Mouse (Mus musculus): ENCODE data around the gene Nbea. TPM values are rescaled to one million over a fixed set of nuclear protein-coding genes. Genes with fewer than 3 reads are reported as not detected.
A peak's percentile ranks its signal among the peaks of the same experiment; 100 is the strongest.

Gene Nbea
- polyA plus RNA-seq, 1 experiment: 7.7 TPM

DNA sequence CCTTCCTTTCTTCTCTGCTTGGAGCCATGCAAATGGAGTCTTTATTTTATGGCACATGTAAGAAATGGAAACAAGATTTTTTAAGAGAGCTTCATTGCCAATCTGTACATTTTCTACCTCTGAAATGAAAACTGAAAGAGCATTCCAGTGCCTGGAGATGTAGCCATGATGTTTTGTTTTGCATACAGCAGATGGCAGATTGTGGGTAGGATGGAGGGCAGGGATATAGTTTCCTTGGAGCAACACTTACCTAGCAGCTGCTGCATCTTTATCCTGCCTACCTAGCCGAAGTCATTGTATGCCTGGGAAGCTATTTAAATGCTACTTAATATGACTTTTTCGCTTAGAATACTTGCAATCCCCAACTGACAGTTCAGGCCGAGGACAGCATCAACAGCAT is 518.8 kb downstream of the Nbea start:
- no peaks in the 10 kb centered on the region for H3K36me3 ChIP-seq (ENCODE audit: control insufficient read depth, insufficient read depth, low read length)
- H3K27me3 ChIP-seq (replicated peaks; ENCODE audit: control insufficient read depth, insufficient read depth, low read length): no peaks in the 10 kb centered on the region
- H3K27ac ChIP-seq (ENCODE audit: insufficient read depth, low read depth, low read length): no peak overlapping the region
- no peak for TF ChIP-seq POLR2A (IDR thresholded peaks at IDR 0.05; ENCODE audit: low read depth, low read length)
- TF ChIP-seq CTCF (conservative IDR thresholded peaks at IDR 0.05; ENCODE audit: insufficient read depth, insufficient read length, low read depth, low read length): no peak
- no peak overlapping the region for H3K4me3 ChIP-seq (ENCODE audit: insufficient read depth, low read depth, low read length)
- no peak for DNase-seq
- 87% methylated on average over 3 of the region's 3 CpGs for WGBS
- H3K4me1 ChIP-seq (ENCODE audit: control insufficient read depth, insufficient read depth, low read length): no peaks in the 10 kb centered on the region

DNA sequence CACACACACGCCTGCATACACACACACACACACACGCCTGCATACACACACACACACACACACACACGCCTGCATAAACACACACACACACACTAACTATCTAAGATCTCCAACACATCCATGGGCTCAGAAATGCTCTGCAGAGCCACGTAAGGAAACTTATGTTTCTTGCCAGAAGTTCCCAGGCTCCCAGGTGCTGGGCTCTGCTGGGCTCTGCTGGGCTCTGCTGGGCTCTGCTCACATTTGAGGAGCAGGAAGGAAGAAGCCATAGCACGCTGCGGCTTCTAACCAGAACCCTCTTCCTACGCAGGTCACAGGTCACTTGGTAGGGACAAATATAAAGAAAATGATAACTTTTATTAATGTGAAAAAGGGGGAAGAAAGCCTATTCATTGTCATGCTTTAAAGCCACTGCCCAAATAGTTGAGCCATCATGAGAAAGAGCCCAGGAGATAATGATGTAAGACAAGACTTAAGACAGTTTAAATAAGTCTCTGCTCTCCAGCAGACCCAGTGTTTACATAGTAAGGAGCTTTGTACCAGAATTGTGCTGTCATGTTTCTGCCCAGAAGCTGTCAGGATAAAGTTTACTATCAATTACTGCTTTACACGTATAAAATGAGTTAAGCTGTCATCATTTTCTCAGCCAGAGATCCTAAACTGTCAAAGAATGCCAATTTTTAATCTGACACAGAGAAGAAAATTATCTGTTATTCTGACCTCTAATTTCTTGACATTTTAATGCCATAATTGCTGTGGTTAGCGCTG is 521.6 kb downstream of the Nbea start:
- no peak for DNase-seq
- no peaks in the 10 kb centered on the region for H3K4me1 ChIP-seq (ENCODE audit: control insufficient read depth, insufficient read depth, low read length)
- no peak overlapping the region for H3K27ac ChIP-seq (ENCODE audit: insufficient read depth, low read depth, low read length)
- TF ChIP-seq POLR2A (IDR thresholded peaks at IDR 0.05; ENCODE audit: low read depth, low read length): no peak
- TF ChIP-seq CTCF (conservative IDR thresholded peaks at IDR 0.05; ENCODE audit: insufficient read depth, insufficient read length, low read depth, low read length): no peak
- no peak overlapping the region for H3K4me3 ChIP-seq (ENCODE audit: insufficient read depth, low read depth, low read length)
- no peaks in the 10 kb centered on the region for H3K36me3 ChIP-seq (ENCODE audit: control insufficient read depth, insufficient read depth, low read length)
- 63% methylated on average over 7 of the region's 9 CpGs for WGBS
- no peaks in the 10 kb centered on the region for H3K27me3 ChIP-seq (replicated peaks; ENCODE audit: control insufficient read depth, insufficient read depth, low read length)

DNA sequence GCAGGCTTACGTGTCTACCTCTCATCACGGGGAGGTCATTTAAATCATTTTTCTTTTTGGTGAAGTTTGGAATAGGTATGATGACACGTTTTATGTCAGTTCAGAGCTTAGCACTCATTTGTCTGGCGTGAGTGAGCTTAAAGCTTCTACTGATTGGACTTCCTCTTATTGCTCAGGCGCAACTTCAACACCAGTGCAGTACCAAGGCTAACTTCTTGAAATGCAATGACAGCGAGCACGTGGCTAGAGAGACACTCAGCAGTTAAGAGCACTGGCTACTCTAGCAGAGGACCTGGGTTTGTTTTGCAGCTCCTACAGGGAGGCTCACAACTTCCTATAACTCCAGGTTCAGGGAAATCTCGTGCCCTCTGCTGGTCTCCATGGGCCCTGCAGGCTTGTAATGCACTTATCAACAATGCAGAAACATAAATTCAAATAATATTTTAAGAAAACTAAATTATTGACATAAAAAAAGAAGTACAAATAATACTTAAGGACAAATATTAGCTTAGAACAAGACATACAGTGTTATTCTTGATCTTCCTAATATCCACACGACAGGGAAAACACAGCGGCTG is 523.2 kb downstream of the Nbea start:
- H3K27me3 ChIP-seq (replicated peaks; ENCODE audit: control insufficient read depth, insufficient read depth, low read length): no peaks in the 10 kb centered on the region
- DNase-seq: no peak
- no peaks in the 10 kb centered on the region for H3K36me3 ChIP-seq (ENCODE audit: control insufficient read depth, insufficient read depth, low read length)
- 90% methylated on average over 10 of the region's 10 CpGs for WGBS
- no peak; the same call in 1 of the 2 replicates for TF ChIP-seq CTCF (conservative IDR thresholded peaks at IDR 0.05; ENCODE audit: insufficient read depth, insufficient read length, low read depth, low read length)
- no peak for TF ChIP-seq POLR2A (IDR thresholded peaks at IDR 0.05; ENCODE audit: low read depth, low read length)
- no peak overlapping the region for H3K27ac ChIP-seq (ENCODE audit: insufficient read depth, low read depth, low read length)
- H3K4me3 ChIP-seq (ENCODE audit: insufficient read depth, low read depth, low read length): no peak overlapping the region
- H3K4me1 ChIP-seq (ENCODE audit: control insufficient read depth, insufficient read depth, low read length): no peaks in the 10 kb centered on the region

DNA sequence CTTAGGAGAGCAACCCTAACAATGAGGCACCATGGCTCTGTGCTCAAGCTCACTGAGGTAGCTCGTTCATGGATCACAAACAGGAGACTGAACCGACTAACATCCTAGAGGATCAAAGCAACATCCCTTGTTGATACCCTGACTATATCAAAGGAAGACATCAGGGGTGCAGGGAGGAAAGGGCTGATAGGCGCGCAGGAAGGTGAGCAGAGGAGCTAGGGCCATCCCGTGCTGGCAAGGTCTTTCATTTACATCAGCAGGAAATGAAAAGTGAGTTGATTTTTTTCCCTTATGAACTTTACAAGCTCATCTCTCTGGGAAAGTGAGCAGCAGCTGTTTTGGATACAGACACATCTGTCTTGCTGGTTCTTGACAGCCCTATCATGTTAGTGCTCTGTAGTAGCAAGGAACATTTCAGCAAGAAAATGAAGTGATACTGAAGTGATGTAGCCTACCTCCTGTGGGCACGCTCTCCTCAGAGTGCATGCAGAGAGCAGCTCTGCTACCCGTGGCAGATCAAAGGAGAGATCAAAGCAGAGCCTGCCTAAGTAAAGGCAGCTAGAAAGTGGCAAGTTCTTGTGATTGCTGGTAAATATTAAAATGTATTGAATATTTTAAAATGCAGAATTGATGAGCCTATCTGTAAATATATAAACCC is 523.8 kb downstream of the Nbea start:
- no peak overlapping the region for H3K27ac ChIP-seq (ENCODE audit: insufficient read depth, low read depth, low read length)
- H3K27me3 ChIP-seq (replicated peaks; ENCODE audit: control insufficient read depth, insufficient read depth, low read length): no peaks in the 10 kb centered on the region
- WGBS: 50% methylated on average over 7 of the region's 7 CpGs
- no peaks in the 10 kb centered on the region for H3K36me3 ChIP-seq (ENCODE audit: control insufficient read depth, insufficient read depth, low read length)
- TF ChIP-seq POLR2A (IDR thresholded peaks at IDR 0.05; ENCODE audit: low read depth, low read length): no peak
- TF ChIP-seq CTCF (conservative IDR thresholded peaks at IDR 0.05; ENCODE audit: insufficient read depth, insufficient read length, low read depth, low read length): no peak
- H3K4me1 ChIP-seq (ENCODE audit: control insufficient read depth, insufficient read depth, low read length): no peaks in the 10 kb centered on the region
- H3K4me3 ChIP-seq (ENCODE audit: insufficient read depth, low read depth, low read length): no peak overlapping the region
- DNase-seq: no peak

DNA sequence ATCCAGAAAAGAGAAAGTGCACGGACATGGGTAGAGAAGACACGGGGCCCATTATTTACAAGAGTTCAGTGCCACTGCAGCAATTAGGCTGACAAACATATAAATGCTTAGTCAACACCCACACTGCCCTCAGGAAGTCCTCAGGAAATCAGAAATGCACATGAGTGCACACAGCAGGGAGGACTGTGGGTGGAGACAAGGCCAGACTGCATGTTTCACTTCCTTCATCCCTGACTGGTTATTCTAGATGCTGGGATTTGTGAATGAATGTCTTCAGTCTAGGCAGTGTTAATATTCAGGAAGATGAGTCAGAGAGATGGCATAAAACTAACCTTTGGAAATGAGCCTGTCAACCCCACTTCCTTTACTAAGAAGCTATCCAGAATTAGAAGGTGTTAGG is 531.2 kb downstream of the Nbea start:
- 27% methylated on average over 2 of the region's 2 CpGs for WGBS
- DNase-seq: peak; percentile 39

DNA sequence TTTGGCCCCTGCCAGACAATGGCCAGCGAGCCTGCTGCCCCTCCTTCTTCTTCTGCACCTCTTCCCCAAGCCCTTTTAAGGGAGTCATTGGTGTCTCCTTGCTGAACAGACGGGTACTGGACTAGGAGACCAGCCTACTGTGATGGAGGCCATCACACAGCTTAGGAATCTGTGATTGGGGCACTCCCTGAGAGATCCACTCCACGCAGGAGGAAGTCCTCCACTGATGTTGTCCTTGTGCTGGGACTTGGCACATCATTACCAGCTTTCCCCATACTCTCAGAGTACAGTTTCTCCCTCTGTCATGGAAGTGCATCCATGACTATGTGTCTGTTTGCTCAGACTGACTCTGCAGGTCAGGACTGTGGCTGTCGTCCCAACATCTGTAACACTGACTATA is 531.6 kb downstream of the Nbea start:
- 74% methylated on average over 4 of the region's 4 CpGs for WGBS
- Histone ChIP-seq H3K36me3 (ENCODE audit: control insufficient read depth, insufficient read depth, low read length) (no peaks in the 10 kb centered on the region), H3K4me1 (ENCODE audit: control insufficient read depth, insufficient read depth, low read length) (no peaks in the 10 kb centered on the region), H3K27me3 (replicated peaks; ENCODE audit: control insufficient read depth, insufficient read depth, low read length) (no peaks in the 10 kb centered on the region), H3K4me3 (ENCODE audit: insufficient read depth, low read depth, low read length) (no peak overlapping the region), H3K27ac (ENCODE audit: insufficient read depth, low read depth, low read length) (no peak overlapping the region)
- no peak for DNase-seq
- TF ChIP-seq CTCF (conservative IDR thresholded peaks at IDR 0.05; ENCODE audit: insufficient read depth, insufficient read length, low read depth, low read length) (no peak), POLR2A (IDR thresholded peaks at IDR 0.05; ENCODE audit: low read depth, low read length) (no peak)

More for the DNA sequence above, 531.2 kb downstream of the Nbea start:
- TF ChIP-seq POLR2A (IDR thresholded peaks at IDR 0.05; ENCODE audit: low read depth, low read length): no peak
- no peak overlapping the region for H3K27ac ChIP-seq (ENCODE audit: insufficient read depth, low read depth, low read length)
- H3K27me3 ChIP-seq (replicated peaks; ENCODE audit: control insufficient read depth, insufficient read depth, low read length): no peaks in the 10 kb centered on the region
- no peaks in the 10 kb centered on the region for H3K36me3 ChIP-seq (ENCODE audit: control insufficient read depth, insufficient read depth, low read length)
- H3K4me3 ChIP-seq (ENCODE audit: insufficient read depth, low read depth, low read length): no peak overlapping the region
- no peaks in the 10 kb centered on the region for H3K4me1 ChIP-seq (ENCODE audit: control insufficient read depth, insufficient read depth, low read length)

DNA sequence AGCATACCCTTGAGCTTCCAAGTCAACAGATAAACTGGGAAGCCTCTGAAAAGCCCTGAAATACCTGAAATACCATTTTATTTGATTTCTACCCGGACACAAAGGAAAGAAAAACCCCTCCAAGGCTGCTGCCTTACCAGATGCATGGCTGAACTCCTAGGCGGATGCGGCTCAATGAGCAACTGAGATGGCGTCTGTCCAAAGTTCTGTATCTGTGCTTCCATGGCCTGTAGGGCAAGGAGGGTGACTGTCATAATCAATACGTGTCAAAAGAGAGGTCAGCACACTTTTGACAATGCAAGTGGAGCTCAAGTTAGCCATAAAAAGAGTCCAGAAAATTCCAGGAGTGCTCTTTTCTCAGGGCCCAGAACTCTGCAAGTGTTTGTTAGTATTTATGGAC is 534.0 kb downstream of the Nbea start:
- DNase-seq: peak; percentile 26
- H3K4me3 ChIP-seq (ENCODE audit: insufficient read depth, low read depth, low read length): no peak overlapping the region
- no peaks in the 10 kb centered on the region for H3K4me1 ChIP-seq (ENCODE audit: control insufficient read depth, insufficient read depth, low read length)
- no peak for TF ChIP-seq CTCF (conservative IDR thresholded peaks at IDR 0.05; ENCODE audit: insufficient read depth, insufficient read length, low read depth, low read length)
- TF ChIP-seq POLR2A (IDR thresholded peaks at IDR 0.05; ENCODE audit: low read depth, low read length): no peak
- H3K27me3 ChIP-seq (replicated peaks; ENCODE audit: control insufficient read depth, insufficient read depth, low read length): no peaks in the 10 kb centered on the region
- H3K36me3 ChIP-seq (ENCODE audit: control insufficient read depth, insufficient read depth, low read length): no peaks in the 10 kb centered on the region
- no peak overlapping the region for H3K27ac ChIP-seq (ENCODE audit: insufficient read depth, low read depth, low read length)
- WGBS: 37% methylated on average over 5 of the region's 5 CpGs
